Mouse (Mus musculus) MEL-GATA-1-ER (cell line): Measurements from ENCODE around the gene Wipi1.
A peak's percentile ranks its signal among the peaks of the same experiment; 100 is the strongest.

Experiments
- DNase-seq: peaks from one replicate; pipeline ENCODE4 v3.0.0-alpha.2; 2012; ENCODE audit warnings: low read depth; ENCODE audit errors: extremely low read depth

Gene Wipi1

DNA sequence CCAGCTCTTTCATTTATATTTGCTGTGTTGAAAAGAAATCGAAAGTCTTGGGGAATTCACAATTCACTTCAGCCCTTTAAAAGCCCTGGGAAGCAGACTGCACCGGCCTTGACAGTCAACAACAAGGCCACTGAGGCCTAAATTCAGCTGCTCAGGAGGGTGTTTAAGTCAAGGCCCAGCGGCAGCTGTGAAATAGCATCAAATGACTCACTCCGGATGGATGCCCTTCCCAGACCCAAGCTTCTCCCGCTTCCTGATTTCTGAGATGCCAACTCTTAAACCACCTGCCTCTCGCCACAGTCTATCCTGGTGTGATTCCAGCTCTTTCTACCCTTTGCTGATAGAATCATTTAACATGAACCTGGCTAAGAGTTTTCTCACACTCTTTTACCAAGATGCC lies 8.6 kb upstream of the Wipi1 start:
- no peak for DNase-seq

DNA sequence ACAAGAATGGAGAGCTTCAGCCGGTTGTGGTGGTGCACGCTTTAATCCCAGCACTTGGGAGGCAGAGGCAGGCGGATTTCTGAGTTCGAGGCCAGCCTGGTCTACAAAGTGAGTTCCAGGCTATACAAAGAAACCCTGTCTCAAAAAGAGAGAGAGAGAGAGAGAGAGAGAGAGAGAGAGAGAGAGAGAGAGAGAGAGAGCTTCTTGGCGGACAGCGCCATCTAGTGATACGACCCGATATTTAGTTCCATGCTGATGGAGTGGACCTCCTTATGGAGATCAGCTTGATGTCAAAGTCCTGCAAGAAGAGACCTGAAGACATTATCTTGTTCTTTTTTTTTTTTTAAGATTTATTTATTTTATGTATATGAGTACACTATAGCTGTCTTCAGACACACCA lies 7.3 kb upstream of the Wipi1 start:
- peak; percentile 54 for DNase-seq

DNA sequence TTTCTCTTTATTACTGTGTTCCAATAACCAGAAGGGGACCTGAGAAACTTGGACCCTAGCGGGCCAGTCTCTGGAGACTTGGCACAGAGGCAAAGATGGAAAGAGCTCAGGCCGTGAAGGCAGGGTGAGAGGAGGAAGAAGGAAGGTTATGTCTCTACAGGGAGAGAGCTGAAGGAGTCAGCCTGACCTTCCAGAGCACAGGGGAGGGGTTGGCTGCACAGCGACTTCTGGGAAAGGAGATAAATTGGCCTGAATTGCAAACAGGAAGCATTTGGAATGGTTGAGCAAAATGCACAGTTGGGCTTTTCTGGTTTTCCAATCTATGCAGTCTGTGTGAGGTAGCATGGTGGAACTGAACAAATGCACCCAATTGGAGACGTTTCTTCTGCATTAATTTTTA lies 5.0 kb upstream of the Wipi1 start:
- DNase-seq, result no peak

DNA sequence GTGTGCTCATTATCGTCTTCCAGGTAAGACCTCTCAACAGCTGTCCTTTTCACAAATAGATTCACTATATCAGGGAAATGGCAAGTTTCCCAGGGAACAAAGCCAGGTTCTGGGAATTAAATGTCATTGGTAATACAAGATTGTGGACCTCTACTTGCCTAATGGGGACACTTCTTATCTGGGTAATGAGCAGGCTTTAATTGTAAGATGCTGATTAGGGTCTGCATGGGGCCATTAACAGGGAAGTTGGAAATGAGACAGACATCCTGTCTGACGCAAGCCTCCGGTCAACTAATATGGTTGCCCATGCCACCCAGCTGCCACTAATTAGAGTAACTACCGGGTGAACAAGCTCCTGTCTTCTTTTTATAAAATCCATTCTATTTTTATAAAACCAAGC lies 4.6 kb upstream of the Wipi1 start:
- DNase-seq, result no peak

DNA sequence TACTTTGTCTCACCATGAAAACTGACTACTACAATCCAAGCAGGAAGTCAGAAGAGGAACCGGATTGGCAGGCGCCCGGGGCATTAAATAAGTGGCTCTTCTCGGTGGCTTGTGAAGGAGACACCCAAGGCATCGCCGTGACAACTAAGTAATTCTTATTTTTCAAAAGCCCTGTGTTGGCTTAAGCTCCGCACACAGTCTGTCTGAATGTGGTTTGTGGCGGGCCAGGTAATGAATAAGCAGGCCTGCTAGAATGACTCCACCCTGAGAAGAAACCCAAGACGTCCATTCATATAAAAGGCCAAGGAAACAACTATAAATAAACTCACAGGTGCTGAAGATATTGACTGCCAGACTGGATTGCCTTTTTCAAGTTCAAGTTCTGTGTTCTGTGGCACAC lies 3.5 kb upstream of the Wipi1 start:
- no peak for DNase-seq

DNA sequence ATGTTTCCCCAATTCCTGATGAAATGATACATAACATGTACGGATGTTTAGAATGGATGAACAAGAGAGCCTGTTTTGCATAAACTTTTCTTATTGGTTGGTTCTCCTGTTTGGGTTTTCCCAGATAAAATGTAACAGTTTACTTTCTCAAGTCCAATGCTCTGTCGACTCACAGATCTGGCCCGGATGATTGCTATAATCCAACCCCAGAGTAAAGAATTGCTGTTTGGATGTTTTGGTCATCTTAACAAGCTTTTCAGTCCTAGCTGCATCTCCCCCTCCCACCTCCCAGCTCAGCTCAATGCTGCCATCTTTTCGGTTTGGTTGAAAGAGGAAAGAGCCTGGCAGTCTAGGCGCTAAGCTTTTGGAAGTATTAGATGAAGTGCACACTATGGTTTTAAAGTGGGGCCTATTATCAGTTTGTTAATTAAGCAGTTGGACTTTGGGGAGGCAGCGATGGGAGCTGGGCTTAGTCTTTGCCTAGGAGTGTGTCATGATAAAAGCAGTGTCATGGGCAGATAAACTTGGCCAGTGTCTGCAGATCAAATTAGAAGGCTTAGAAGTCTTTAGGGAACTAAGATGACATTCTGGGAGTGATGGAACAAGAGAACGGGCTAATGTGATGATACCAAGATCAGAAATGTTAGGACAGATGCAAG lies 1.2 kb upstream of the Wipi1 start:
- DNase-seq, result peak; percentile 69

DNA sequence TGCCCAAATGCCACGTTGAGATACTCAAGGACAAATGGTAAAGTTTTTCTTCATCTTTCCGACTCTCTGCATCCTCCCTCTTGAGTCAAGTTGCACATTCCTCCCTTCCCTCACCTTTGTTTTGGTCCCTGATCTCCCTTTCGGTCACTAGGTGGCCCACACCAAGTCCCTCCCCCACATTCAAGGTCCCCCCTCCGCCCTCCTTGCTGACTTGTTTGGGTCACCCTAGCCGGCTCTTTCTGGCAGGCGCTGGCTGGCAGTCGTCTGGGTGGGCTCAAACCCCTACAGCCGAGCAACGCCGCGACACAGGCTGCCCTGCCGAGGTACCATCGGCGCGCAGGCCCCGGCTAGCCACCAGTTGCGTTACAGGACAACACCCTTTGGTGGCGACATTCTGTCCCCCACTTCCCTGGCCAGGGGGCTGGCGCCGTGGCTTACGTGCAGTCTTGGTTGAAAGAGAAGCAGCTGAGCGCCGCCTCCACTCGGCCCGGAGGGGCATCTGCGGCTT lies 918 bp downstream of the Wipi1 start:
- DNase-seq, result no peak

DNA sequence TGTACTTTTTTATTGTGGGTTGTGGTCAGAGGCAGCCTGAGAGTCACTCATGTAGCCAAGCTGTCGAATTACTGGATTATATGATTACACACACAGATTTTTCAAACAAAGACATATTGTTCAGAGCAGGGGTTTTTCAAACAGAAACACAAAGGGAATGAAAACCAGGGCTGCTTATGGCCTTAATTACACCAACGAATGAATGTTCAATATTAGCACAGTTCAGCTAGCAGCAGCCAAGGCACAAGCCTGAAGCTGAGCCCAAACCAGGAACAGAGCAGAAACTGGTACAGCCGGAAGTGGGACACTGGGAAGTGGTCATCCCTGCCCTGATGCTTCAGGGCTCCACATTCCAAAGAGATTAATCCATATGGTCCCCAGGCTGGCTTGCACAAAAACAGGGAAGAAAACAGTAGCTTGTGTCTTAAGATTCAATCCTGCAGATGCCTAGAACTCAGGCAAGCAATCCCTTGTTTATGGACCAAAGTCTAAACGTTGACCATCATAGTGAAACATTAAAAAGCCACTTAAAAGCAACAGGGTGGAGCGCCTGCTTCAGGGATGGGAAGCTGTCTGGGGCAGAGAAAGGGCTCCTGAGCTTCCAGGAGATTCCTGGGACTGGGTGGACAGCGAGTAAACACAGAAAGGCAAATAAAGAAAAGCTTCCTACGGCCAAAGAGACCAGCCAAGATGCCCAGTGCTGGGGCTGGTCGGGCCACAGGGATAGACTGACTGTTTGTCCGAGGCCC lies 1.5 kb downstream of the Wipi1 start:
- DNase-seq, result no peak

DNA sequence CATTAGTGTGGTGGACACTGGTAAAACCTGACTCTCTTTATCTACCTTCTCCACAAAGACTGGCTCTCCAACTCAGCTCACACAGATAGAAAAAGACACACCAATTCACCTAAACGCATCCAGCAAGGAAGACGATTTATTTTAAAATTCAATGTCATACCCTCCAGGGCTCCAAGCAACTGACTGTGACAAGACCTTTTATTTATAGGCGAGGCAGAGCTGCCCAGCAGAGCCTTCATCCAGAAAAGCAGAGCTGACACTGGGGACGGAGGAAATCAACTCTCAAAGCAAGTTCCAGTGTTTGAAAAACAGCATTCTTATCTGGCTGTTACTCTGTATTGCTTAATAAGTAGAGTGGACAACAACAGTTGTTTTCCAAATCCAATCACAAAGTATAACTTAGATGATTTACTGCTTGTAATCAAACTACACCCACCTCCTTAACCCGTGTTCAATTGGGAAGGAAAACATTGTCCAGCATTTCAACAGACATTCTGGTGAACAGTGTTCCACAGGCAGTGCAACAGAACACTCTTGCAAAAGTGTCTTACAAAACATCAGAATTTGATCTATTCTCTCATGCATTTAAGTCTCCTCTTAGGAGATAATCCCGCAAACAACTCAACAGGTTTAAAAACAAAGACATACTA lies 2.7 kb downstream of the Wipi1 start:
- DNase-seq, result no peak

DNA sequence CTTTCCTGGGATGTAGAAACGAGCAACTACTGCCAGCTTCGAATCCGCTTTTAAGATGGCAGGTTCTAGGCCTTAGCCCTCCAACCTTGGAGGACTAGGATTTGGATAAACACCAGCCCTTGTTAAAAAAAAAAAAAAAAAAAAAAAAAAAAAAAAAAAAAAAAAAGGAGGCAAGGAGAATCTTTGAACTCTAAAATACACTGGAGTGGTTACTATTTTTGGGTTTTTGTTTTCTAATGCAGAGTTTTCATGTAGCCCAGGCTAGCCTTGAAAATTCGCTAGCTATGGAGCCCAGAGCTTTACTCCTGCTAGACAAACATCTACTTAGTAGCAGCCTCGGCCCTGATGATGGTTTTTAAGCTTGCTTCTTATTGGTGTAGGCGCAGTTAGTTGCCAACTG lies 4.2 kb downstream of the Wipi1 start:
- no peak for DNase-seq

DNA sequence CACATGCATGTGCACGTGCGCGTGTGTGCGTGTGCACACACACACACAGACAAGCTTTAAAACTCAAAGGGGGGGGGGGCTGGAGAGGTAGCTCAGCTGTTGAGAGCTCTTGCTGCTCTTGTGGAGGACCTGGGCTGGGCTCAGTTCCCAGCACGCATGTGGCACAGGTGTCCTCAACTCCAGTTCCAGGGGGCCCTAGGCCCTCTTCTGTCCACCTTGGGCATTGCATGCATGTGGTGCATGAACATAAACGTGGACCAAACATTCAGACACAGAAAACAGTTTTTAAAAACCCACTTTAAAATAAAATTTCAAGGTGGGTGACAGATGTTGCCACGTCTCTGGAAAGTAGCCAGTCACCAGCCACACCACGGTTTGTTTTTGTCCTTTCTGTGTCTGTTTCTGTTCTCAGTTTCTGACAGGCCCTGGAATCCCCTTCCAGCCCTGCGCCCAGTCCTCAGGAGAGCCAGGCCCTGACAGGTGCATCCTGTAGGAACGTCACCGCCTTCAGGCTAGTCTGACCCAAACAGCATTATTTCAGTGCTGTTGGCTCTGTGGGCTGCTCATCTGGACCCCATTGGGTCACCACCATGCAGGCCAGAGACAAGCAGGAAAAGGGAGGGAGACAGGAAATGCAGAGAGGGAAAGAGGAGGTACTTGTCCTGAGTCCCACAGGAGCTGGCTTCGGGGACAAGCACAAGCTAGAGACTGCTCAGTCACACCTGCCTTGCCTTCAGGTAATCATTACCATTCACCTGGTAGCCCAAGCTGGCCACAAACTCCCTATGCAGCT lies 12.8 kb downstream of the Wipi1 start:
- DNase-seq, result no peak

DNA sequence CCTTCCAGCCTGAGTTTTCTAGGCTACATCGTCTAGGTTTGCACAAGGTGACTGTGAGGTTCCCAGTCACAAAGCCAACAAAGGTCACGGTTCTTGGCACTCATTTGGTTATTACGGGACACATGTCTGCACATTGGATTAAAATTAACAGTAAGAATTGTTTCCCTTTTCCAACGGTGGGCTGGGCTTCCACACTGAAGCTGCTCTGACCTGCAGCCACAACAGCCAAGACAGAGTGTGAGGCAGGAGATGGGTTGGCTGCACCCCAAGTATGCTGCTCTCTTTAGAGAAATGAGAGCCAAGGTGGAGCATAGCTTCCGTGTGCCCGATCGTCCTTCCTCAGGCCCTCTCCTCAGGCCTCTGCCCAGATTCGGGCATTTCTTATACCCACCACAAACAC lies 17.0 kb downstream of the Wipi1 start:
- no peak for DNase-seq

DNA sequence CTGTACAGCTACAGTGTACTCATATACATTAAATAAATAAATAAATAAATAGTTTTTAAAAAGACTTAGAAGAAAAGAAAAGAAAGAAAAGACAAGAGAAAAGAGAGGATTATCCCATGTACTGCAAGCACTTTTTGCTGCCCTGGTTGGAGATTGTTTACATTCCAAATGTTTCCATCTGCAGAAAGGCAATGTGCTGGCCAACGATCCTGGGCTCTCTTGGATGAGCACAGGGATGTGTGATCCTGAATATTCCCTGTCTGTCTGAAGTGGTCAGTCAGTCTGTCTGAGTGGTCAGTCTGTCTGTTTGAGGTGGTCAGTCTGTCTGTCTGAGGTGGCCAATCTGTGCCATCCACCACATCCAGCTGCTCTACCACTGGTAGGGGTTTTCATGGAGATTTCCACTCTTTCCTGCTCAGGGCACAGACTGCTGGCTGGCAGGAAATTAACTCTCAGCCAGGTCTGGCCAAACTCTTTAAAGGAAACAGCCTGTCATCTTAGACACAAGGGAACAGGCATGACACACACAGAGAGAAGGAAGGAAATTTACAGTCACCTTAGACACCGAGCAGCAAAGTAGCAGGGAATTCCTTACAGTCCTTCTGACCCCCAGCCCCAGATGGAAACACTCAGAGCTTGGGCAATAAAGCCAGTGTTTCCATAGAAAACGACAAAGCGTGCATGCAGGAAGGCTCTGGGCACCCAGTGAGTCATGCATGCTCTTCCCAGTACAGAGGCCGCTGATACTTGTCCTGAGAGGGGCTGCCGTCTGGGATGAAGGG lies 18.4 kb downstream of the Wipi1 start:
- no peak for DNase-seq

DNA sequence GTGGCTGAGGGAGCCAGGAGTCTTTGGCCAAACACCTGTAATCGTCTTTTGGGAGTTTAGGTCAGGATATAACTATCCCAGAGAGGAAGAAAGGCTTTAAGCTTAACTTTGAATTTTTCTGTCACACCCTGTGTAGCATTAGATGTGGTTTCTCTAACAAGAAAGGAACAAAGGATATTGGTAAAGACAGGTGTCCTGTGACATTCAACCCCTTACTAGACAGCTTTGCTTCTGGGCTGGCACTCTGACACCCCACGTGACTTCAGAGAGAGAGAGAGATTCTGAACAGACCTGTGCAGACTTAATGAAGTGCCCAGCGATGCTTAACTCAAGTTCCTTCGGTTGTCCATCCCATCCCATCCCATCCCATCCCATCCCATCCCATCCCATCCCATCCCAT lies 20.3 kb downstream of the Wipi1 start:
- no peak for DNase-seq

DNA sequence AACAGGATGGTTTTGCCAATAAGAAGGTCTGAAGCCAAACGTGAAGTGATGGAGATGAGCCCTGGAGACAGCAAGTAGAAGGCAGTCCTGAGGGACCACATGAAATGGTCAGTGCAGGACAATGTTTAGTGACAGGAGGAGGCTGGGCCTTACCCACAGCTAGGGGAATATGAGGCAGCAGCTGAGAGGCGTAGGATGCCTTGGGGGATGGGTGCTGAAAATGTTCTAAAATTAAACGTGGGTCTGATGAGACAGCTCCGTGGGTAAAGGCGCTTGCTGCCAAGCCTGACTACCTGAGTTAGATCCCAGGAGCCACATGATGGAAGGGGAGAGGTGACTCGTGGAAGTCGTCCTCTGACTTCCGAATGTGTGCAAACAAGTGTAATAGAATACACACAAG lies 21.8 kb downstream of the Wipi1 start:
- no peak for DNase-seq

DNA sequence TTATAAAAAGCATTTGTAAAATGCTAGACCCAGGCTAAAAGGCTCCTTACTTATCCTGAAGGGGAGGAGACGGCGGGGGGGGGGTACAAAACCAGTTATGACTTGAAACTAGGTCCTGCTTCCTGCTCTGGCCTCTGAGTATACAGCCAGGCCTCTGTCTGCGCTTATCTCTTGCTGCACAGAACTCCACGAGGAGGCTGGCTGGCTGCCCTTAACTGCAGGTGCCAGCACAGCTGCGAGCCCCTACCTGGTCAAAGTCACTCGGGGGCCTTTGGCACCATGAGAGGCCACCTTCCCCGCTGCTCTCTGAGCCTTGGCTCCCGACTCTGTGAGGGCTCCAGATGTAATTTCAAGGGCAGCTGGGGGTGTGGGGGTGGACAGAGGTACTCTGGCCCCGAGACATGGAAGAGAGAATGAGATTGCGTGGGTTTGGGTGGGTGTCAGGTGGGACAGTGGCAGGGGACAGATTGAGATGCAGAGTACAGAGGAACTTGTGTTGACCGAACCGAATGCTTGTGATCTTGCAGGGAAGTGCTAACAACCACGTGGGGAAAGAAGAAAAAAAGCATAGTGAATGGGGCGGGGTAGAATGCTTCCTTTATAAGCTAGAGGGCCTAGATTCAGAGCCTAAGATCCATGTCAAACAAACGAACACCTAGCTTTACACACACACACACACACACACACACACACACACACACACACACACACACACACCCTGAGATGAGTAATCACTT lies 24.0 kb downstream of the Wipi1 start:
- peak; percentile 76 for DNase-seq

DNA sequence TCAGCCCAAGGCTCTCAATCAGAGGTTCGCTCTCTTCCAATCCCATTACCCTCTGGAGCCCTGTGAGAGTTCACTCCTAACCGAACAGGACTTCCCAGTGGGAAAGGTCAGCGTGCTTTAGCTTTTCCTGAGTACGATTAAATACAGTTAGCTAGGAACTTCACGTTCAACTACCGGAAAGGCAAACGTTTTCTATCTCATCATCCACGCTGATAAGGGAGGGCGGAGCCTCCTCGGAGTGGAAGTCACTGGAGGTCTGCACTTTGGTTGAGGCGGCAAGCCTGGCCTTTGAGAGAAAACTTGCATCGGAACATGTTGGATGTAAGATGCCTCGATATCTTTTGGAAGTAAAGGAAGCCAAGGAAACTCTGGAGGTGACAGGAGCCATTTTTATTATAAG lies 24.7 kb downstream of the Wipi1 start:
- peak; percentile 17 for DNase-seq

DNA sequence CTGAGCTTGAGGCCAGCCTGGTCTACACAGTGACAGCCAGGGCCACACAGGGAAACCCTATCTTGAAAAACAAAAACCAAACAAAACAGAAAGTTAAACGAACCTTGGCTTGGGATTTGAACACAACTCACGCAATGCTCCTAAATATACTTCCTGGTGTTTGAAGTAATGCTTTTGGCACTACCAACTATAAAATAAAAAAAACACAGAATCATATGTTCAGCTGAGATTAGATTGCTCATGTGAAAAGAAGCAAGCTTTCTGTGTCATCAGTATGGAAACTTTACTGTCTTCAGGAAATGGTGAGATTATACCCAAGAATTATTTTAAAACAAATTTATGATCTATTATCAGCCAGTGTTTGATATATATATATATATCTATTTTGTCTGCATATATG lies 25.3 kb downstream of the Wipi1 start:
- peak; percentile 2 for DNase-seq

DNA sequence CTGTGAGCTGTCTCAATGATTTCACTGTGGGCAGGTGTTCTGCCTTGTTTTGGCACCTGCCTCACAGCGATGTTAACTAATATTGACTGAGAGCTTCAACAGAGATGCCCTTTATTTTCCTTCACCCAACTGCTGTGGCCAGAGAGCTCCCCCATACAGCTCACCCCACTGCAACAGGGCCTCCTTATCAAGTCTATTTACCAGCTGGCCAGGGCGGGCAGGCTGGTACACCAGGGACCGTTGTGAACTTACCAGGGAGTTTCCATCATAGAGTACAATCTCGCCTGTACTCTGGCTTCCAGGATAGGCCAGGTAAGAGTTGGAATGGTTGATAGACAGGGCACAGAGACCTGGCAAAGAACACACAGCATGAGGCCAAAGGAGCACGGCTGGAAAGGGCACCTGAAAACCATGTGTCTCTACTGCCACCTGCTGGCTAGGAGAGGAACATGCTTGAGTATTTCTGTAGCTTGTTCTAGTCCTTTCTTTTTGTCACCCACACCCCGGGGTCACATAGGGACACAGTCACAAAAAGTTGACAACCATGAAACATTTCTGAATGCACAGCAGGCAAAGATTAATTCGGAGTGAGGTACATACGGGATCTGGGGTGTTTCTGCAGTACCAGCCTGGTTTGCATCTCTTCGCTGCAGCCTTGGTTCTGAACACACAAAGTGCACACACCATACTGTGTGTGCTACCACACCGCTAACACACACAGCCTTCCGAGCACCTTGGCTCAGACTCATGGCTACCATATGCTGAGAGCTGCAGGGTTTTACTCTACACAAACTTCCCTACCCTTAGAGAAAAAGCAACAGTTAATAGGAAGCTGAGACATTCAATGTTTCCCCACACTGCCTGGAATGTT lies 26.7 kb downstream of the Wipi1 start:
- DNase-seq, result peak; percentile 65
